Mouse (Mus musculus): ENCODE measurements around the gene H1f0.
"Not testable (repeated sequence)": the region's sequence is repeated elsewhere in the genome, so short reads cannot be mapped to it uniquely, and the experiment has no call there.

H1f0 gene

GRCm38 (mm10) chr15:79003079-79003478 is 25.2 kb upstream of the H1f0 start:
- no peak for DNase-seq (ENCODE audit: low read depth, low spot score)

- DNase-seq (ENCODE audit: low read depth, low spot score): no peak
Observed at GRCm38 (mm10) chr15:79005581-79005980, 22.7 kb upstream of the H1f0 start.

GRCm38 (mm10) chr15:79006638-79007037 is 21.6 kb upstream of the H1f0 start:
- DNase-seq (ENCODE audit: low read depth, low spot score): no peak

- no peak for DNase-seq (ENCODE audit: low read depth, low spot score)
Observed at GRCm38 (mm10) chr15:79007059-79007458, 21.2 kb upstream of the H1f0 start.

- DNase-seq (ENCODE audit: low read depth, low spot score): not testable (repeated sequence)
Observed at GRCm38 (mm10) chr15:79007836-79008235, 20.4 kb upstream of the H1f0 start.

GRCm38 (mm10) chr15:79009734-79010133 is 18.5 kb upstream of the H1f0 start:
- DNase-seq (ENCODE audit: low read depth, low spot score): no peak

GRCm38 (mm10) chr15:79011550-79011949 is 16.7 kb upstream of the H1f0 start:
- DNase-seq (ENCODE audit: low read depth, low spot score): no peak

- DNase-seq (ENCODE audit: low read depth, low spot score): no peak
Observed at GRCm38 (mm10) chr15:79013382-79013781, 14.9 kb upstream of the H1f0 start.

- no peak for DNase-seq (ENCODE audit: low read depth, low spot score)
Observed at GRCm38 (mm10) chr15:79018191-79018590, 10.1 kb upstream of the H1f0 start.

- DNase-seq (ENCODE audit: low read depth, low spot score): no peak
Observed at GRCm38 (mm10) chr15:79018886-79019285, 9.4 kb upstream of the H1f0 start.

- no peak for DNase-seq (ENCODE audit: low read depth, low spot score)
Observed at GRCm38 (mm10) chr15:79022671-79023230, 5.5 kb upstream of the H1f0 start.

- no peak for DNase-seq (ENCODE audit: low read depth, low spot score)
Observed at GRCm38 (mm10) chr15:79023366-79023765, 4.9 kb upstream of the H1f0 start.

GRCm38 (mm10) chr15:79025687-79026308 is 2.5 kb upstream of the H1f0 start:
- no peak for DNase-seq (ENCODE audit: low read depth, low spot score)

GRCm38 (mm10) chr15:79026511-79027290 is 1.5 kb upstream of the H1f0 start:
- no peak for DNase-seq (ENCODE audit: low read depth, low spot score)

- no peak for DNase-seq (ENCODE audit: low read depth, low spot score)
Observed at GRCm38 (mm10) chr15:79027291-79028205, 702 bp upstream of the H1f0 start.

GRCm38 (mm10) chr15:79028823-79029484 is 704 bp downstream of the H1f0 start:
- no peak for DNase-seq (ENCODE audit: low read depth, low spot score)

GRCm38 (mm10) chr15:79029519-79030241 is 1.4 kb downstream of the H1f0 start:
- DNase-seq (ENCODE audit: low read depth, low spot score): no peak

GRCm38 (mm10) chr15:79030551-79031435 is 2.5 kb downstream of the H1f0 start:
- DNase-seq (ENCODE audit: low read depth, low spot score): no peak

- DNase-seq (ENCODE audit: low read depth, low spot score): not testable (repeated sequence)
Observed at GRCm38 (mm10) chr15:79031908-79032307, 3.7 kb downstream of the H1f0 start.

GRCm38 (mm10) chr15:79037913-79038328 is 9.7 kb downstream of the H1f0 start:
- DNase-seq (ENCODE audit: low read depth, low spot score): peak; percentile 68

All from c-Kit-negative CD71-positive TER-119-positive erythroid progenitor cells, embryonic 14.5 days (primary cell).